Mouse (Mus musculus): Measurements from ENCODE around the gene Cdc20b.
A peak's percentile ranks its signal among the peaks of the same experiment; 100 is the strongest.

The Cdc20b gene

DNA sequence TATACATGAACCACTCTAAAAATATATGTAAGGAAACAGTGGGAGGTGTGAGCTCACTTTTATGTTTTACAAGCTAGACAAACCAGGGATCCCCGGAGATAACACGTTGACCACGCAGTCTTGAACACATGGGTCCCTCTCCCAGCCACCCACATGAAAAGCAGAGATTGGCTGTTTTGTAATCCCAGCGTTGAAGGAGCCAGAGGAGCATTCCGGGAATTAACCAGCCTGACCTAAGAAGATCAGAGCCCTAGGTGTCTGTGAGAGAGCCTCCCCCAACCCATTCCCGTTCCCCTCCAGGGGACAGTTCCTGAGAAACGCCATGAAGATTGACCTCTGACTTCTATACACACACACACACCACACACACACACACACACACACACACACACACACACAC is 3.6 kb upstream of the Cdc20b start:
- DNase-seq: no peak

DNA sequence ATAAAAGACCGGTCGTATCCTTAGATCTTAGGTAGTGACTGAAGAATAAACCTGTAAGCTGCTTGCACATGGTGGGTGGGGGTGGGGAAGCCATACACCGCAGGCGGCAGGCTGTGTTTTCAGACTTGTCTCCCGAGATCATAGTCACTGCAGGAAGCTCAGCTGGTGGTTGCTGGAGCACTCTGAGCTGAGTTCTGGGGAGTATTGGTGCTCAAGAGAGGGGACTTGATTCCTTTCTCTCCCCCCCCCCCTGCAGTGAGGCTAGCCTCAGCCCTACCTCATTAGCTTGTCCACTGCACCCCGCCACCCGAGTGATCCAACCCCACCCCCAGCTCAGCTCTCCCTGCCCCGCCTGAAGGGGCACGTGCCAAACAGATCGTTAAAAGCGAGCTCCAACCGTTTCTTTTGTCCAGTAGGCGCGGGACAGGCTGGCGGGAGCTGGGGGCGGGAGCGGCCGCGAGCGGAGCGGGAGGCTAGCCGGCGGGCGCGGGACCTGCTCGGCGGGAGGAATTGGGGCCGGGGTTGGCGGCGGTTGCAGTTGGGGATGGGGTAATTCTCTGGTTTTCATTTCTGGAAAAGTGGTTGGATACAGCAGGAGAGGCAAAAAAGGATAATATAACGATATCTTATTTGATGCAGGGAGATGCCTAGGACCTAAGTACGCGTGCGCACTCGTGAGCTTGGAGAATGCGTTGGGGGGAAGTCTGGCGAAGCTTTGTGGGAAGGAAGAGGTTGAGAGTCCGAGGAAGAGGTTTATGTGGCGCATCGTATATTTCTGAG is 2.9 kb upstream of the Cdc20b start:
- no peak for DNase-seq

DNA sequence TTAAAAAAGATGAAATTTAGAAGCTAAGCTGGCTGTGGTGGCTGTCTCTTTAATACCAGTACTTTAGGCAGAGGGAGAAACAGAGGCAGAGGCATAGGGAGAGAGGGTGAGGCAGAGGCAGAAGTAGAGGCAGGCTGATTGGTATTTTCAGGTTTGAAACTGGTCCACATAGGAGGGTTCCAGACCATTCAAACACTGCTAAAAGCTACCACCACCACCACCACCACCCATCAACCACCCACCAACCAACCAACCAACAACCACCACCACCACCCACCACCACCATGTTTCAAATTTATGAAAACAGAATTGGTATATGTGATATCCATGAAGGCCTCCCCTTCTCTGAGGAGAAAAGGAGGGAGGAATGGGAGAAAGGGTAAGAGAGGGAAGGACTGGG is 2.1 kb upstream of the Cdc20b start:
- no peak for DNase-seq

DNA sequence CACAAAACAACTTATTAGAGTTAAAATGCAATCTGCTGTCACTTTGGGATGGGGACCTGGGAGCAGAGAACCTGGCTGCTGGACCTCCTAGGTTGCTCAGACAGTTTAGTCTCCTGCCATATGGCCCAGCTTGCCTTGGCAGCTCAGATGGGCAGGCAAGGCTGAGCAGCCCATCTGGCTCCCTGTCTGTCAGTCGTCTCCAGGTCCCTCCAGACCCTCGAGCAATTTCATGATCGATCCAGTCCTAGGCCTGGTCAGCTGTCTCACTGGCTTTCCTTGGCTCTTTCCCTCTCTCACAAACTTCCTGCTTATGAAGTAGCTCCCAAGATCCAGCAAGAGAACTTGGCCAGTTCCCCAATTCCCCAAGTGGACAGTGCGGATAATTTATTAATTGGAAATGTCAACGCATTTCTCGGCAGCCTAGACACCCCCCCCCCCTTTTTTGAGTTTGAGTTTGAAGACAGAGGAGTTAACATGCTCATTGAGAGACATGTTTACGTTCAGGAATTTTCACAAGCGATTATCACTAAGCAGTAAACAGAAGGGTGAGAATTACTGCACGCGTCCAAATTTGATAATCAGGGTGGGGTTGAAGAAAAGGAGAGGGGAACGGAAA is 532 bp upstream of the Cdc20b start:
- DNase-seq: no peak

DNA sequence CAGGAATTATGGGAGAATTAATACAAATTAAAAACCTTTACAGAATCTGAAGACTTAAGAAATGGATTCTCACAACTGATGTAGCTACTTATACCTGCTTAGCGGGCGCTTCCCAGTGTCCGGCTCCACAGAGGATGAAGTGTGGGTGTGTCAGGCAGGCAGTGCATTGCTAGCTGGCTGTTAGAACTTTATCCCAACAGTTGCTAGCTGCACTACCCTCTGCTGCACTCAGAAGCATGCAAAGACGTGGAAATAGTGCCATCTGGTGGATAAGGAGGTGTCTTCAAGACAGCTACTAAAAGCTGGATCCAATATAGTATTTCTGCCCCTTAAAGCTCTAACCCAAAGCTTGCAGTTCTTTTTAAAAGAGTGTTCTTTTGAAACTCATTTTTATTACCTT is 941 bp downstream of the Cdc20b start:
- DNase-seq: peak; percentile 68

DNA sequence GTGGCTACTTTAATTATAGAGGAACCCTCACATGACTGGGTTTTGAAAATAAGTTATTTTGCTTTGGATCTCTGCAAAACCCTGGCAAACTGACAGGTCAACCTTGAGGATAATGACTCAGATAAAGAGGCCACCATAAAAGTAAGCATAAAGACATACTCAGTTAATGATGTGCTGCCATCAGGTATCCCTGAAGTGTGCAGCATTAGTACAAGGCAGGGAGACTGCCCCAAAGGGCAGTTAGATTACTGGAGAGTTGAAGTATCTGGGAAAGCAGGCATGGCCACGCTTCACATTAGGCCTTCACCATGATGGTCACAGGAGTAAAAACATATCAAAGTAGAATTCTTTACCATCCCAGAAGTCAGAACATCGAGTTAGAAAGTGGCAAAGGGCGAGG is 10.0 kb downstream of the Cdc20b start:
- no peak for DNase-seq

DNA sequence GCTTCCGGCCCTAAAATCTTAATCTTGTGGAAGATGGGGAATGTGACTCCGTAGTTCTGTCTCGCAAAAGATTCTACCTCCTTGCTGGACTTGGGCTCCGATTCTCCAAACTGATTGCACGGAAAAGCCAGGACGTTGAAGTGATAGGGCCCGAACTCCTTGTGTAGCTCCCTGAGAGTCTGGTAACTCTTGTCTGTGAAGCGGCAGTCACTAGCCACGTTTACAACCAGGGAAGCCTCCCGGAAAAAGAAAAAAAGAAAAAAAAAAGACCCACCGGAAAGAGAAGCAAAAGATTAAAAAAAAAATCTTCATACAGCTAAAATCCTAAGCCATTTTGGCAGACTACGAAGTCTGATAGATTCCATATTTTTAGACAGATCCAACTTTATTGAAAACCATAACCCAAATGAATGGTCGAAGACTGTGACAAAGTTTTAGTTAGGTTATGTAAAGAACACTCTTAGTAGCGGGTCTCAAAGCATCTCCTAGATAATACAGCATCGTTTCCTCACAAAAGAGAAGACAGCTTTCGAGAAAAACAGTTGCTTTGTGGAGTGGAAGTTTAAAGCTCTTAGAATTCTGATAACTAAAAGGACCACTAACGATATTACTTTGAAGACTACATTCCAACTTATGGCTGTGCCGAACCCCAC is 10.7 kb downstream of the Cdc20b start:
- no peak for DNase-seq

DNA sequence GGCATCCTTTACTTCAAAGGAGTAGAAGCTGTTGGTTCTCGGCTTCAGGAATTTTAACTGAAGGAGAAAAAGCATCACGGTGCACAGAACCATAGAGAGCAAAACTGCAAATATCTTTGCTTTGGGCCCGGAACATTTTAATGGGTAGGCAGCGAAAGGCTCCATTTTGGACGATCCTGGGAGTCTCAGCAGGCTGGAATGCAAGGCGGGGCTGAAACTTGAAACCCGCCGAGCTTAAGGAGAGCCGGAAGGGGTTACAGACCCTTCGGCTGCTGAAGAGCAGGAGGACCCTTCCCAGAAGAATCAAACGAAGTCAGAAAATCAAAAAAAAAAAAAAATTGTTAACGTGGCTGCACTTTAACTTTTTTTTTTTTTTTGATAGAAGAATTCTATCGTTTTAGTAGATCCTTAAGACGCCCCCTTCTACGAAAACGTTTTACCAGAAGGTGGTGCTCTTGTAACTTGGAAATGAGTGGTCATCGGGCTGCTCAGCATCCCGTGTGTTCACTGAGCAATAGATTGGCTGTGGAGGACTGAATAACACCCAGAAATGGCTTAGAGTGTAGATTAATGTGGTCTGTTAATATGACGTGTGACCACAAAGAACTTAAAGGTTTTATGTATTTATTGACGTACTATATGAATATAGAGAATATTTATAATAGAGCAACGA is 11.4 kb downstream of the Cdc20b start, which contains the start of gene Gpx8:
Gpx8 (minus strand) TSS at position 200 of the 673 bp plus-strand sequence.
- peak; percentile 35 for DNase-seq

DNA sequence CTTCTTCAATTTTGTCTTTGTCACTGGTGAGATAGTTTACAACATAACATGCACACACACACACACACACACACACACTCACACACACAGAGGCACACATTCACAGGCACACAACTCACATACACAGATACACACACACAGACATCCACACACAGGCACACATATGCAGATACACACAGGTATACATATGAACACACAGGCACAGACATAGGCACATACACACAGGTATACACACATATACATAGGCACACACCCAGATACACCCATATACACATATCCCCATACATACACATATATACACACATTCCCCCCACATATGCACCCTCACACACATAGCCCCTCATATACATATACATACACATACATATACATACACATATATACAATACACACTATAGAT is 12.1 kb downstream of the Cdc20b start:
- no peak for DNase-seq

DNA sequence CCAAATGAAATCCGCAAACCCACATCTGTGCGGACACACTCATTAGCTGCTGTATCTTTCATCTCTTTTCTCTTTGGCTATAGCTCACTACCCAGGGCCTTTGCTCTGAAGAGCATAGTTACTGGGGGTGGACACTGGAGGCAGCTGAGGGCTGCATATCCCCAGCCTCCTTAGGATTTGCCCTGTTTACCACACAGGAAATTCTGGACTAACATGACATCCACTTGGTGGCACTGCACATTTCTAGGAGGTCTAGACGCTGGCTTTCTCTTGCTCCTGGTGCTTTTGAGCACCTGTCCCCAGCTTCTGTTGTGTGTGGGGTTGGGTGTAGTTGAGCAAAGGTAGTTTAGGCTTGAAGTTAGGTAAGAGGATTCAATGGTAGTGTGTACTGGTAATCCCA is 12.7 kb downstream of the Cdc20b start:
- DNase-seq: no peak

DNA sequence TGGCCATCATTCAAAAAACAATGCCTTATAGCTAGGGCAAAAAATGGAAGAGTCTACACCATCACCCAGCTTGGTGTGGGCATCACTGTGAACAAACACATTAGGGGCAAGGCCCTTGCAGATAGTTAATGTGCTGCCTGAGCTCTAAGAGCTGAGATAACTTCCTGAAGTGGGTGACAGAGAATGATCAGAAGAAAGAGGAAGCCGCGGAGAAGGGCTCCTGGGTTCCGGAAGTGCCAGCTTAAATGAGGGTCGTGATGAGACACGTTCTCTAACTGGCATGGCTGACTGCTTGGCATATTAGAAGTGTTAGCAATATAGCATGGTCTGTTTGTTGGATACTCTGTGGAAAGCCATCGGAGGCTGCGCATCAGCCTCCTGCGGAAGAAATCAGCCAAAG is 19.3 kb downstream of the Cdc20b start:
- DNase-seq: no peak

DNA sequence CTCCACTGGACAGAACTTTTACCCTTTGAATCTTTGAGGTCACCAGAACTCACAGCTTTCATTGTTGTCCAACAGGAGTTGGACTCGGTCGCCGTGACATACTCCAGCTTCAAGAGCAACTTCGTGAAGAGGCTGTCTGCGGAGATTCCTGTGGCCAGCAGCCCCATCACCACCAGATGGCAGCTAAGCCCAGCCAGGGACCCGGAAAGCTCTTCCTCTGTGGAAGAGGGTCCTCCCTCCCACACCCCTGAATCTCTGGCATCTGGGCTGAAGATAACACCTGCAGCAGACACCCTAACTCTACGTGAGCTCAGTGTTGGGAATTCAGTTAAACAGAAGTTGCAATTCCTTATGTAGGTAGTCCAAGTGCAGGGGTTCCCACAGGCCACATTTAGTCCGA is 20.9 kb downstream of the Cdc20b start:
- DNase-seq: no peak

DNA sequence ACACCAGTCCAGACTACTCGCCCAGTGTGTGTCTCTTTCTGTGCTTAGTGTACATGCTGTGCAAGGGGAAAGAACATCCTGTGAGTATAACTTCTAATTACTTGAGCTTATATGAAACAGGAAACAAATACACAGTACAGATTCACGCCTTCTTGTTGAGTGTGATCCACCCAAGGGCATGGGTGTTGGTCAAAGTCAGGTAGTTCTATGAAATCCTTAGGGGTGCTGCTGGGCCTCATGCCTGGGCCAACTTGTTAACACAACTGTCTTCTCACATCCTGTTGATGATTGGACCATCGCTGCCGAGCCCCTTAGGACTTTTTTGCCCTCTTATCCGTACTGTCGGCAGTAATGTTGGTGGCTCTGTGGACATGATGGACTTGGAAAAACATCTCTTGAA is 26.8 kb downstream of the Cdc20b start:
- DNase-seq: no peak

DNA sequence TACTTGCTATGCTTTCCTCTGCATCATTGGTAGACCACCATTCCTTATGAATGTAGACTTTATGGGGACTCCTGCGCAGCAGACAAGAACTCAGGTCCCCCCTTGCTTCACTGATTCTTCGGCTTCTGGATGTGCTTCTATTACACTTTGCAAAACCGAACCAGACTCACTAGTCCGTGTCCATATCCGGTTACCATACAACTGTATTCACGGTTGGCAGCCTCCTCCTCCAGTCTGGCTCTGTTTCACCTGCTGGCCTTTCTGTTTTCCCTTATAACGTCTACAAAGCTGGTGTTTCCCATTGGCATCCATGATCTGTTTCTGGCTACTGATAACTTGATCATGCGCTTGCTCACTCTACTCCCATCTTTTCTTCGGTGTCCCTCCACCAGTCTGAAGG is 29.6 kb downstream of the Cdc20b start:
- DNase-seq: no peak

DNA sequence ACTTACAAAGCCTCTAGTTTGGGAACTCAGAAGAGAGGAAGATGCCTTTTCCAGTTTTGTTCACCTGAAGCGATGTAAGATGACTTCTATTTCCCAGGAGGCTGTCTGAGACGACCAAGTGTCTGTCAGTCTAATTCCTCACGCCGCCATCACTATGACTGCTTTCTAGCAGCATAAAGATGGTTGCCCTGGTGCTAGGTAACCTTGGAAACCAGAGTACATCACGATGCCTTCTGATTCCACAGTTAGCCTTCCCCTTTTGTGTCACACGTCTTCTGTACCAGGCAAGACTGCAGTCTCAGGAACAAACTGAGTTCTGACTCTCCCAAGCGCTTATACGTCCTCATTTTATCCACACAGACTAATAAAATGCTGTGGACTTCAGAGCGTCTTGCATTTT is 44.1 kb downstream of the Cdc20b start:
- no peak for DNase-seq

DNA sequence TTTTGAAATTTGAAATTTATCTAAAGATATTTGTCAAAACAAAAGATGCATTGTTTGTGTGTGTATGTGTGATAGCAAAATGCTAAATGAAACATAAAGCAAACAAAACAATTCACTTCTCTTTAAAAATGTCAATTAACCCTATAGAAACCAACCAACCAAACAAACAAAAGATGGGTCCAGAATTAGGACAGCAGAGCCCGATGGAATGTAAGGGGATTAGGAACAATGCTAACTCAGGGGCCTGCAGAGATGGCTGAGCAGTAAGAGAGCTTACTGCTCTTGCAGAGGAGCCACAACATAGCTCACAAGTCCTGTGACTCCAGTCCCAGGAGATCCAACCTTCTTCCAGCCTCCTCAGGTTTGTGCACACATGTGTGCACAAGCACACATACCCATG is 47.2 kb downstream of the Cdc20b start:
- no peak for DNase-seq

DNA sequence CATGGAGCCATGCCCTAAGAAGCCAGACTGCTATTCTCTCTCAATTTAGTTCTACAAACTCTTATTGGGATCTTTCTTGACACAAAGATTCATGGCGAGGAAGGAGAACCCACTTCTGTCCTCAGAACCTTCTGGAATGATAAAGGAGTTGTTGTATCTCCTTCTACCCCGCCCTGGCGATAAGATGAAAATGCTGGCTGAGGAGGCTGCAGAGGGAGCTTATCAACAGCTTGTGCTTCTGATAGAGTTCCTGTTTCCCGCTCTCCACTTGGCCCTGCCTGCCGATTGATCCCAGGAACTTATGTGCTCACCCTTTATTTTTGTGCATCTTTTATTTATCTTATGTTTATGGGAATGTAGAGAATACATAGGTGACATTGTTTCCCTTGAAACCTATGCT is 49.8 kb downstream of the Cdc20b start:
- peak; percentile 36 for DNase-seq

DNA sequence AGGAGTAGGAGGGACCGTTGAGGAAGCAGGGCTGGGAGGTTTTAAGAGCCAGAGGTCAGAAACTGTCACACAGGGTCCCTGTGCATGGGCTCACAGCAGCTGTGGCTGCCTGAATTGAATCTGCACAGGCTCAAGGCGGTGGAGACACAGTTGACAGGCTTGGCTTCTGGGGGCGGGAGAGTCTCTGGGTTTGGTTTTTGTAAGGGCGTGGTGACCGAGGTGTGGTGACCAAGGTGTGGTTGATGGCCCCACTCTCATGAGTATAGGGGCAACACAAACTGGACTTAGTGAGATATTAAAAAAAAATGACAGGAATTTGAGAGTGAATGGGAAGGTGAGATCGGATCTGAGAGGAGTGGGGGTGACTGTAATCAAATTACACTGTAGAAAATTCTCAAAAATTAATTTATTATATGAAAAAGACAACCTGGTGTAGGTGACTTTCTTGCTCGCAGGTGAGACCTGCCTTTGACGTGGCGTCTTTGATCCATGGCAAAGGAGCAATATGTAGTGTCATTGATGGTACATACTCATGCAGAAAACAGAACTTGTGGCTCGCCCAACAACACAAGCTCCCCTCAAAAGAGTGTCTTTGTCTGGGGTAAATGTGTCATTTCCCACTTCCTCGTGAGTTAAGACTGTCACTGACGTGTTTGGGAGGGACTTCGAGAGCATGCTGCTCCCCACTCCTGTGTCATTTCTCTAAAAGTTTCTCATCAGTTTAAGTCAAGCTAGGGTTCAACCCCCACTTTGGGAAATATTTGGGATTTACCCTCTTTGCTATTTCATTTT is 52.5 kb downstream of the Cdc20b start:
- DNase-seq: no peak

DNA sequence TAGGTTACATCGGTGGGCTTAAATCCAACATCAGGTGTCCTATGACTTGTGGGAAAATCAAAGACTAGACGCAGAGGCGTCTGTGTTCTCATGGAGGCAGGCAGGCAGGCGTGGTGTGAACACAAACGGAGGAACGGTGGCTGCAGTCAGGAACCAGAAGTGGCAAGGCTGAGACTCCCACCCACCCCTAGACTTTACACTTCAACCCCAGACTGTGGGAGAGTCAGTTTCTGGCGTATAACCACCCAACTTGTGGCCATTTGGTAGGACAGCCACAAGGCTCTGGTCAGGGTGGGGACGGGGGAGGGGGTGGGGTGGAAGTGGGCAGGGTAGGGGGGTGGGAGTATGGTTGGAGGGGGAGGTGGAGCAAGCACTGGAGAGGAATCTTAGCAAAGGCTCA is 55.6 kb downstream of the Cdc20b start:
- no peak for DNase-seq

DNA sequence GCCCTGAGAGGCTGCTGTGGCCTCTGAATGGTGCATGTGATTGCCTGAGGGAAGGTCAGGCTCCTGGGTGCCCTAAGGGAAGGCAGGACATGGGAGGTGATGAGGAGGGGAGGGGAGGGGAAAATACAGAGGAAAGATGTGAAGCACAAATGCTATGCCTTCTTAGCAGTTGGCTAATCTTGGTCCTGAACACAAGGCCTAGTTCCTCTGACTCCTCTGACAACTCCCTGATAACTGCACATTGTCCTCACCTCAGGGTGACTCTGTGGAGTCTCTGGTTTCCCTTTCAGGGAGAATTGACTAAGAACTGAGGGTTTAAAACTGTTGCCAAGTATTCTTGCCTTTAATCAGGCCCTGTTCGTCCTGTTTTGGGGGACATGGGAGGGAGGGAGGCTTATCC is 59.7 kb downstream of the Cdc20b start:
- DNase-seq: no peak

DNA sequence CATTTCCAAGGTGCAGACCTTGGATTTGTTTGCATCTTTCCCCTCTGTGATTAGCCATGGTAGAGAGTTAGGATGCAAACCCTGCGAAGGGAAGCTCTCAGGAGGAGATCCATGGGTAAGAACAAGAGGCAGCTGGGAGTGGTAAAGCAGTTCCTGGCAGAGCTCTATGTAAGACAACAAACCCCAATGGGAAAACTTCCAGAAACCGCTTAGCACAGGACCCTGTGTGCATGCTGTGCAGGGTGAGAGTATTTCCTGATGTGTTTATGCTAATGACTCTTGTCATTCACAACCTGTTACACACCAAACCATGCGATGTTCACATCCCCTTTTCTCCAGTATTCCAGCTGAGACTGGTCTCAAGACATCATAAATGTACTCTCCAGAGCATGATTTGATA is 62.1 kb downstream of the Cdc20b start:
- no peak for DNase-seq

DNA sequence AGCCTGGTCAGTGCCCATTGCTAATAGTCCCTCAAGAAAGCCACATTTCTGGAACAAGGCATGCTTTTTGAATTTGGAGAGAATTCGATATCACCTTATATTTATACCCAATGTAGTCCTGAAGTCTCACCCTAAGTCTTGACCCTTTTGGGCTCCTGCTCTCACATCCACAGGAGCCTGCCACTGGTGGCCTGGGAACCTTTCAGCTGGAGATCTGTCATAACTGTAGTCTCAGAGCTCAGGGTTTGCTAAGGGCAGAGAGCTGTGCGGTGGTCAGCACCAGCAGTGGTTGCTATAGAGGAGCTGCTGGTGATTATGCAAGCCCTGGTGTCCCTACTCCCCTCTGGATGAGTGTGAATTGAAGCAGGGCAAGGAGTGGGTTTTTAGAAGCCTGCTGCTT is 63.5 kb downstream of the Cdc20b start:
- no peak for DNase-seq

DNA sequence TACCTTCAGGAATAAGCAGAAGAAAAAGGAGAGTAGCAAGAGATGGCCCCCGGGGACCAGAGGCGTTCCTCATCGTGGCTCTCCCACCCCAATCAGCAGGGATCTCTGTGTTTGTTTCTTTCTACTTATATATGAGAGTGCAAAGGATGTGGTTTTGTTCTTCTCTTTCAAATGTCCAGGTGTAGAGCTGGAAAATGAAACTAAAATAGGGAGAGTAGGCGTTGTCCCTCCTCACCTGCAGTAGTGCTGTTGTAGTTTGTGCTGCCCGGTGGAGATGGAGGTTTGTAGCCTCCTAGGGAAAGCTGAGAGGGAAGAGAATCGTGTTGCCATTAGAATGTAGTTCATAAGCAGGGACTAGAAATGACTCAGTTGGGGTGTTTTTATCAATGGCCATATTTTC is 66.0 kb downstream of the Cdc20b start, which contains the start of gene Gzma:
Gzma (minus strand) TSS at position 103 of the 400 bp plus-strand sequence.
- no peak for DNase-seq

Data from liver (tissue).